Mouse (Mus musculus) cerebellum, adult 2 months (tissue): ENCODE measurements around the gene Slc12a7.

ENCODE experiments used
- CTCF ChIP-seq: fragments of 200-500 bp; IDR thresholded peaks from 2 replicates; pipeline ENCODE4 v1.5.1; 2011; ENCODE audit warnings: low read depth, mild to moderate bottlenecking, control low read depth, low read length, moderate library complexity, borderline replicate concordance; ENCODE audit not compliant: insufficient read depth
- POLR2A ChIP-seq: fragments of 200-500 bp; IDR thresholded peaks from 2 replicates; pipeline ENCODE4 v1.6.1; 2011; ENCODE audit warnings: low read length, control low read depth, borderline replicate concordance; ENCODE audit not compliant: insufficient read depth

- TF ChIP-seq POLR2A (no peak), CTCF (no peak)
Measured at GRCm38 (mm10) chr13:73699714-73700113, 33.2 kb upstream of the Slc12a7 start.
